Comparison of ENCODE assay signal across 17 mouse cellular contexts in genomic region chr13:9649894-9650293, GRCm38 (mm10).
"Had no signal": no experiment of that assay in that cellular context is flagged by ENCODE, and none has a peak within 500 bp of the region (broad histone marks: within the 10 kb centered on the region; RNA-seq: fewer than 3 reads in every experiment).

No protein-coding gene starts in this region.

- H3K4me1 ChIP-seq: lung, embryonic 15.5 days; midbrain, embryonic 13.5 days; midbrain, embryonic 15.5 days; neural tube, embryonic 12.5 days; stomach, embryonic 15.5 days had no signal

- H3K4me2 ChIP-seq: lung, embryonic 15.5 days; midbrain, embryonic 11.5 days; midbrain, embryonic 13.5 days; midbrain, embryonic 15.5 days; neural tube, embryonic 12.5 days; stomach, embryonic 15.5 days had no signal

- H3K9me3 ChIP-seq: lung, embryonic 15.5 days; megakaryocyte, embryonic 14.5 days; midbrain, embryonic 13.5 days; midbrain, embryonic 15.5 days; neural tube, embryonic 12.5 days; stomach, embryonic 15.5 days had no signal

- H3K4me3 ChIP-seq: lung, embryonic 15.5 days; megakaryocyte, embryonic 14.5 days; midbrain, embryonic 13.5 days; midbrain, embryonic 15.5 days; neural tube, embryonic 12.5 days; stomach, embryonic 15.5 days had no signal

- H3K27me3 ChIP-seq: lung, embryonic 15.5 days; megakaryocyte, embryonic 14.5 days; midbrain, embryonic 13.5 days; midbrain, embryonic 15.5 days; neural tube, embryonic 12.5 days; stomach, embryonic 15.5 days had no signal

- H3K36me3 ChIP-seq: lung, embryonic 15.5 days; midbrain, embryonic 15.5 days; neural tube, embryonic 12.5 days; stomach, embryonic 15.5 days had no signal

- DNase-seq: lung, adult 18-20 months; lung, postnatal 14 days; lung, postnatal 36 days; right cerebral cortex, postnatal 14 days; thymus, adult 2 months; thymus, postnatal 25 days; thymus, postnatal 4 days had no signal

- ATAC-seq: lung, postnatal 0 days; midbrain, embryonic 13.5 days; midbrain, embryonic 15.5 days had no signal

- H3K27ac ChIP-seq: lung, embryonic 15.5 days; macrophage; midbrain, embryonic 13.5 days; midbrain, embryonic 15.5 days; neural tube, embryonic 12.5 days; stomach, embryonic 15.5 days; stomach, postnatal 0 days had no signal

- H3K9ac ChIP-seq: lung, embryonic 15.5 days; midbrain, embryonic 13.5 days; midbrain, embryonic 15.5 days; neural tube, embryonic 12.5 days; stomach, embryonic 15.5 days had no signal
